Mouse (Mus musculus): ENCODE data around the gene Trio.
"Not testable (repeated sequence)": the region's sequence is repeated elsewhere in the genome, so short reads cannot be mapped to it uniquely, and the experiment has no call there.

Gene Trio

DNA sequence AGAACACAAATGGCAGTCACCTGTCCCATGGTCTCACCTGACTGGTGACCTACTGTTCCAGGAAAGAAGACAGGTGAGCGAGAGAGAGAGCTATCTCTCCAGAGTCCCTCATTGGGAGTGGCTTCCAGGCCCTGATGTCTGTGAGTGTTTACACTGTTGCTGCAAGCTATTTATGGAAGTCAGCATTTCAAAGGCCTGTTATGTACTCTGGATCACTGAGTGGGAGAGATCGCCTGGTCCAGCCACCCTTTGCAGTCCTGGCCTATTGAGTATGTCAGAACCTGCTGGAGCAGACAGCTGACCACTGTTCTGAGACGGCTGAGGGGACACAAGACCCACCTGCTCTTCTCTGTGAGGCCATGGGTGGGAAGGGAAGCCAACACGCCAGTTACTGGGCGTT lies 280.7 kb downstream of the Trio start:
- no peak for DNase-seq (ENCODE audit: inconsistent age in 2 of 2, low spot score in 1 of 2)

DNA sequence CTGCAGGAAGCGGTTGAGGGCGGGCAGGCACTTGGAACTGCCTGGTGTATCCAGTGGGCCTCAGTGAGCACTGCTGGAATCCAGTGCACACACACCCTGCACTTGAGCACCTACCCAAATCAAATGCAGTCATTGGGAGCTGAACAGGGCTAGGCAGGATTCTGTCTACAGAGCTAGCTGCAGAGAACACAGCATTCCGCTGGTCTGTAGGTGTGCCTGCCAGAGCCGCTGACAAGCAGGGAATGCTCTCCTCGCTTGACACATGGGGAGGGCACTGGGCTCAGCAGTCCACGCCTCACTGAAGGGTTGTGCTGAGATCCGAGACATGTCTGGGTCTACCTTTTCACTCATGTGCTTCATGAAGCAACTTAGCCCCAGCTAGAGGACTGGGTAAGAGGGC lies 285.6 kb downstream of the Trio start:
- DNase-seq (ENCODE audit: inconsistent age in 2 of 2, low spot score in 1 of 2) = no peak

DNA sequence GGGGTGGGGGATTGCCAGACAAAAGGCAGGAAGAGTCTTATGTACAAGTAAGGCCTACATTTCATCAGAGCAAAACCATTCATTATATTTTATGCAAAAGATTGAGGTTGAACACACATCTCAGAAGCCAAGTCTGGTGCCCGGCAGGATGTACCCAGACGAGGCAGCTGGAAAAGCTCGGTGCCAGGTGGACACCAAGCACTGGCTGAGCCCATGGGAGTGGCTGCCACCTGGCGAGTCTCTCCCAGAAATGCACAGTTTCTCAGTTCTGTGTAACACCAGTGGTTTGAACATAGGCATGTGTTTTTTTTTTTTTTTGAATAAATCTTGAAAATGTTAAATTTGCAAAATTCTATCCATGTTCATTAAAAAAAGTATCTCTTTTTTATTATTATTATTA lies 293.8 kb downstream of the Trio start:
- DNase-seq (ENCODE audit: inconsistent age in 2 of 2, low spot score in 1 of 2) = no peak

DNA sequence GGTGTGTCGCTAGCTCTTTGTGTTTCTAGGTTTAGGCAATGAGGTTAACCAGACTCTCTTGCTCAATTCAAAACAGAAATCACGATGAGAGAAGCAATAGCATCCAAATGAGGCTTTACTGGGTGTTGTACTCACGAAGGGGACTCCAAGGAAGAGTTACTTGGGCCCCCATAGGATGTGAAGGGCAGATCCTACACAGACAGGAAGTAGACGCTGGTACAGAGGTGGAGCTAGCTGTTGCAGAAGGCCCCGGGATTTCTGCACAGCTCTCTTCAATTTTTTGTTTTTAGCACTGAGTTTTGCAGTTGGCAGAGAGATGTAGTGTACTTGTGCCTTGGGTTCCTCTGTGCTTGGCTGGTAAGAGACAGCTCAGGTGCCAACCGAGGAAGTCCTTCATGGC lies 299.4 kb downstream of the Trio start:
- no peak for DNase-seq (ENCODE audit: inconsistent age in 2 of 2, low spot score in 1 of 2)

DNA sequence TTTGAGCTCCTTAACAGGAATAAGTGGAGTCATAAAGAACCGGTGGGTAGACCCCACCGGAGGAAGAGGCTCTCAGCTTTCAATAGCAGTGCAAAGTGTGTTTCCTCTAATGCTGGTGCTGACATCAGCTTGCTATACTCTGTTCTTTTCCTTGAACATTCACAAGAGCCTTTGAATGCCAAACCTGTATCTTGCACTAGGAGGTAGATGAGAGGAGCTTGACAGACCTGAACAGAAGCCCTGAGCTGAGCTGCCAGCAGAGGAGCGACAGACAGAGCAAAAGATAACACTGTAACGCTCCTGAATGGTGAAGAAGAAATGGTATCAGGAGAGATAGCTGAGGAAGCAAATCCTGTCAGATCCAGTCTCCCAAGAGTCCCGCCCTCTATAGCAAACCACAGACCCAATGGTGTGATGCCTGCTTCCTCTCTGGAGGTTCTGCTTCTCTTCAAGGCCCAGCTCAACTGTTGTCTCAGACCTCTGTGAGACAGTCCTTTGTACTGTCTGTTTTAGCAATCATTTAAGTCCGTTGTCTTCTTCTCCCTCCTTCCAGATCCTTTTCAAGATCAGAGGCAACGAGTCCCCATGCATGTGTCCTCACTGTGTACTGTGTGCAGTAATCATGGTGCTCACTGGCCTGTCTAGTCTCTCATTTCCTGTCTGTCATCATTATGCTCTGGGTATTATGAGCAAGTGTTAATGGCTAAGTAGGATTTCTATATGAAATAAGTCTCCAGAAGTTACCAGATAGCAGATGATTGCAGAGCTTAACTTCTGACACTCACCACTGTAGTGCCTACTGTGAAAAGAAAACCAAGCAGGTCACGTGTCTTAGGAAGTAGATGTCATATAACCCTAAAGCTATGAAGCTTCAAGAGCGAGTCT lies 300.6 kb downstream of the Trio start:
- DNase-seq (ENCODE audit: inconsistent age in 2 of 2, low spot score in 1 of 2) = no peak

DNA sequence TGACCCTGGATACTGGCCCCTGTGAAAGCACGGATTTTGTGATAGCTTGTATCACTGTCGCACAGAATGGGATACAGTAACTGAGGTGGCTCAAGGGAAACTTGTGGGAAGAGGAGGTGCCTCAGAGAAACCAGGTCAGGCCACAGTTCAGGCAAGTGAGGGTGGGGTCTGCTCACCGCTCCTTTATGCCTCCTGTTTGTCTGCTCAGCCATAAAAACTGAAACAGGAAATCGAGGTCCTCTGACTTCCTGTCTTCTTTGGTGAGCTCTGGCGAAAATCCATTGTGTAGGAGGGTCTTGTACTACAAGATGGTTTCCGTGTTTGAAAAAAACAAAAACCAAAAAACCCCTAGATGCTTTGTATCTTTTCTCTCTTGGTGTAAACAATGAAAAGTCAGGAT lies 301.4 kb downstream of the Trio start:
- no peak for DNase-seq (ENCODE audit: inconsistent age in 2 of 2, low spot score in 1 of 2)

DNA sequence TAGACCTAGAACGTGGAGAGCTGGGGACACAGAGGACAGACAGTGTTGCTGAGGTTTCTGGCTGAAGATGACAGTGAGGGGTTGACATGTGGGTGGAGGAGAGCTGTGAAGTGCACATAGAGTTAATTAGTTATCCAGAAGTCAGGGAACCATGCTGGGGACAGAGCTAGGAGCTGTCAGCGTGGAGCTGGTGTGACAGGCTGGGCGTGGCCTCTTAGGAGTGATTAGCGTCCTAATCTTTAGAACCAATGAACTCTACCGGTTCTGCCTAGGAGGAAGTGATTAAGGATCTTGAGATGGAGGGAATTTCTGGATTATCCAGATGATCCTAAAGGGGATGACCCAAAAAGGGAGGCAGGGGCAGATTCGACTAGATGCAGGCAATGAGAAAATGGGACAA lies 301.9 kb downstream of the Trio start:
- no peak for DNase-seq (ENCODE audit: inconsistent age in 2 of 2, low spot score in 1 of 2)

DNA sequence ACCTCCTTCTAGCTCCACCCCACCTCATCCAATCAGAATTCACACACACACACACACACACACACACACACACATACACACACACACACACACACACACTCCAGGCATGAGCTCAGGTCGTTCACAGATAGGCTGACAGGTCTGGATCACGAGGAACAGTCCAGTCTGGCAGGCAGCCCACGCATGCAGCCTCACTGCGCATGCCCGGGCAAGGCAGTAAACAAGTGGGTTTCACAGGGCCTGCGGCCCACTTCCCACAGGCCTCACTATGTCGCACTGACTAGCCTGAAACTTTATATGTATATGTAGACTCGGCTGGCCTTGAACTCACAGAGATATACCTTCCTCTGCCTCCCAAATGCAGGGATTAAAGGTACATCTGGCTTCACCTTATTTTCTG lies 305.4 kb downstream of the Trio start:
- not testable (repeated sequence) for DNase-seq (ENCODE audit: inconsistent age in 2 of 2, low spot score in 1 of 2)

DNA sequence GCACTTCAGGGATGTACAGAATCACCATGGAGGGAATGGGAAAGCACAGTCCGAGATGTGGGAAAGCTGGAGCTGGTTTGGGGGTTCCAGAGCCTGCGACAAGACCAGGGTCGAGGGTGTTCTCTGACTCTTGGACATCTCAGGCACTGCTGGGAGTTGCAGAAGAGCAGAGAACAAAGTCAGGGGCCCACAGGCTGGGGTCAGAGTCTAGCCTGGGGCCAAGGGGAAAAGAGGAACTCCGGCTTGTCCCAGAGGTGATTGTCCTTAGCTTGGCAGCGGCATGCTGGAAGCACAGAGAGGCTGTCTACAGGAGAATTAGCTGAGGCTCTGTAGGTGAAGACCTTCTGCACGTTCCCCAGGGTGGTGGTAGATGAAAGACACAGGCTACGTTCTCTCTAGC lies 307.0 kb downstream of the Trio start:
- DNase-seq (ENCODE audit: inconsistent age in 2 of 2, low spot score in 1 of 2) = no peak

DNA sequence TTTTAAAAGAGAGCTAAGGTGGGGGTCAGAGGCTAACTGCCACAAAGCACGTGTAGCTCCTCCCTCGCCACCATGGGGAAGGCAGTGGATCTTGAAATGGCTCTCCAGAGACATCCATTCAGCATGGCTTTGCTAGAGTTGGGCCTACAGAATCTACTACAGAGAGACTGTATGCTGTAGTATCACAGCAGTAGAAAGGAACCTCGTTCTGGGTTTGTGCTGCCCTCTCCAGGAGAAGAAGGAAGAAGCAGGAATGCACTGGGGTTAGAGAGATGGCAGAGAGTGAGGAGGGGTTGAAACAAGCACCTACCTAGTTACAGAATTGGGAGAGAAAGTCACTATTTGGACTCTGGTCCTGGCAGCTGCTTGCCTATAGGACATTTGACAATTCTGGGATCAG lies 310.3 kb downstream of the Trio start:
- peak in 1 of 2 experiments; percentile 76 for DNase-seq (ENCODE audit: inconsistent age in 2 of 2, low spot score in 1 of 2)

DNA sequence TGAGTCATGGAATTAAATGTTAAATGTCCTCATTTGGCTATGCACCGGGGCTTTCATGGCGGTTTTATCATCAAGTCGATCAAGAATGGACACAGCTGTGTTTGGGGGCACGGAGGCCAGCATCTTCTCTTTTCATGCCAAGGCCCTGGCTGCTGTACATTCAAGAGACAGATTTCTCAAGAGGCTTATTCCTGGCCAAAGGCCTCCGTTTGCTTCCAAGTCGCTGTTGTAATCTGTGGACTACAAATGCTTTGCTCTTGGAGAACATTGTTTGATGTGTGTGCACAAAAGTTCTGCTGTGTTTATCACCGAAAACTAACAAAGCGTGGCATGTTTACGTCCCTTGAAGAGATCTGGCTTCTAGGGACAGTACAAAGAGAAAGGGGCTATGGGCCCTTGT lies 314.9 kb downstream of the Trio start:
- DNase-seq (ENCODE audit: inconsistent age in 2 of 2, low spot score in 1 of 2) = peak in 1 of 2 experiments; percentile 47

DNA sequence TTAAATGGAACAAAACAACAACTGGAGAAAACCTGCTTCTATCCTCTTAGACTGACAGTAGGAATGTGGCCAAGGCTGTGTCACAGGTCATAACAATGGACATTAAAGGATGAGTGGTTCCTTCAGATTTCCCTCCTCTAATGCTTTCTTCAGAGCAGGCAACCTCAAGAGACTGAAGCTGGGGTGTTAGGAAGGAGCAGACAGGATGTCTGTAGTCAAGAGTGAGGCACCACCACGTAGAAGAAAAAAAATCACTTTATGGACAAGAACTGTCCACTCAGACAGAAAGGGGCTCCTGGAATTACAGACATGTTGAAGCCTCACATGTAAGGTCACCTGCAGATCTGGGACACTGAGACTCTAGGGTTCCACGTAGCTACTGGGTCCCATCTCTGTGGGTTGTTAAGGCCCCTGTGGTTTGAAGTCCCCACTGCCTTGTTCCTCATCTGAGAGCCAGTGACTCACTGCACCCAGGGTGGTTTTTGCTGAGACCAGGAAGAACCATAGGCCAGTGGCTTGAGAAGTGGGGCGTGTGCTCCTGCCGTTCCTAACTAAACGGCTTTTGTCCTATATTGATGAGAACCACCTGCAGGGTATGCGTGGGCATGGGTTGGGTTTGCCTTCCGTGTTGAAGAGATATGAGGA lies 316.6 kb downstream of the Trio start:
- peak in 1 of 2 experiments; percentile 22 for DNase-seq (ENCODE audit: inconsistent age in 2 of 2, low spot score in 1 of 2)

DNA sequence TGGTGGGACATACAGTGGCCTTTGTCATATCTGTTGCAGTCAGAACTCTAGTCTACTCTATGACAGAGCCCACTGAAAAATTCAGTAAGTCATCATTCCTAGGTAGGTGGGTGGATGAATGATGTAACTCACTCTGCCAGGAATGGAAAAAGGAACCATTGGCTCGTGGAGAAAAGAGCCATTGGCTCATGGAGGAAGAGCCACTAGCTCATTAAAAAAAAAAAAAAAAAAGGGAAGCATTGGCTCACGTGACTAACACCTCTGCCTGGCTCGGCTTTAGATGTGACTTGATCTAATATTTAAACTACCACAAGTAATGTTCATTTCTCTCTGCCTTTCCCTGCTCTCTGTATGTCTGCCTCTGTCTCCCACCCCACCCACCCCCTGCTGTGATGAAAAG lies 317.1 kb downstream of the Trio start:
- no peak for DNase-seq (ENCODE audit: inconsistent age in 2 of 2, low spot score in 1 of 2)

DNA sequence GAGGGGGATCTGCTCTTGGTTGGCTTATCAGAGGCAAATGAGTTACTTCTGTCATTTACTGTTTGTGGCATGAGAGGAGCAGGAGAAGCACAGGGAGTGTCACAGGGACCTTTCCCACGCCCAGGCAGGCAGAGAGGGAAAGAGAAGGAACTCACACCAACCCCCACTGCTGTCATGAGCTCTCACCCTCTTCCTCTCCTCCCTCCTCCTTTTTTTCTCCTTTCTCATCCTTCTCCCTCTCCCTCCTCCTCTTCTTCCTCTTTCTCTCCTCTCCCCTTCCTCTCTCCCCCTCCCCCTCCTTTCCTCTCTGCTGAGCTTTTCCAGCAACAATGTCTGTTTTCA lies 322.7 kb downstream of the Trio start:
- DNase-seq (ENCODE audit: inconsistent age in 2 of 2, low spot score in 1 of 2) = no peak

DNA sequence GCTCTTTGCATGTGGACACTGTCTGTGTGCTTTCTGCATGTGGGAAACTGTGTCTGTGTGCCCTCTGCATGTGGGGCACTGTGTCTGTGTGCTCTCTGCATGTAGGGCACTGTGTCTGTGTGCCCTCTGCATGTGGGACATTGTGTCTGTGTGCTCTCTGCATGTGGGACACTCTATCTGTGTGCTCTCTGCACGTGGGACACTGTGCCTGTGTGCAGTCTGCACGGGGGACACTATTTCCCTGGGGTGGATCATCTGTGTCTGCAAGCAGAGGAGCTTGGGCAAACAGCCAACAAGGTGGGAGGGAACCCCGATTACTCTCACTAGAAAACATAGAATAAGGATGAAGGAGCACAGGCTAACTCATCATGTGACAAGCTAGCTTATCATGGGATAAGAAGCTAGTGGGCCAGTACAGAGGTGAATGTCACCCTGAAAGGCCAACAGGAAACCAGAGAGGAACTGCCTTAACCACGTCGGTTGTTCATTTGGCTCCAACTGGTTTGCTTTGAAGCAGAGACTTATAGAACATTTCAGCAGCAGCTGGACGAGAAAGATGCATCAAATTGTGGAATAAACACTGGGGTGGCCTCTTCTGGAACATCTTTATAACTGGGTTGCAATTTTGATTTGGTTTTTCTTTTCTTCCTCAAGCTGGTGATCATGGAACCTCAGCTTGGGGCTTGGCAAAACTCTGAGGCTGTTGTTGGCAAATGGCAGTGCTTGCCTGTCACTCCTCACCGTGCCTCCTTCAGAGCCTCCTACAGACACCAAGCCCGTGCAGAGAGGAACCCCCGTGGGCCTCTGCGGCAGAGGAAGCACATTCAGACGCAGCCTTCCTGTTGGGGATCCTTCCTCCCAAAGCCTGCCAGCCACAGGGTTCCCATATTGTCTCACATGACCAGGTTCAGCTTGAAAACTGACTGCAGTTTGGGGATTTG lies 323.3 kb downstream of the Trio start:
- peak; percentile 24 to 41 for DNase-seq (ENCODE audit: inconsistent age in 2 of 2, low spot score in 1 of 2)

DNA sequence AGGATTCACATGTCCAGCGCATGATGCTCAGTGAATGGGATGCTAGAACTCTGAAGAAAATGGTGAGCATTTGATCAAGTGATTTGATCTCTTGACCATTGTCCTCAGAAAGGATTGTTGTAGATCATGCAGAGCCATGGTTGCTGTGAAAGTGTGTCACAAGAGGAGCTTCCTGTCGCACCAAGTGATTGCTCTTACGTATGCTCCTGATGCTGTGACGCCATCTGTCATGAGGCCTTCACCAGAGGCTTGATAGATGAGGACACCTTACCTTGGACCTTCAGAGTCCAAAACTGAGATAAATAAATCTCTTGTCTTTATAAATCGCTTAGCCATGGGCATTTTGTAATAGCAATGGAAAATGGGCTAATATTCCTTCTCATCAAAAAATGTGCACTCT lies 328.0 kb downstream of the Trio start:
- no peak for DNase-seq (ENCODE audit: inconsistent age in 2 of 2, low spot score in 1 of 2)

DNA sequence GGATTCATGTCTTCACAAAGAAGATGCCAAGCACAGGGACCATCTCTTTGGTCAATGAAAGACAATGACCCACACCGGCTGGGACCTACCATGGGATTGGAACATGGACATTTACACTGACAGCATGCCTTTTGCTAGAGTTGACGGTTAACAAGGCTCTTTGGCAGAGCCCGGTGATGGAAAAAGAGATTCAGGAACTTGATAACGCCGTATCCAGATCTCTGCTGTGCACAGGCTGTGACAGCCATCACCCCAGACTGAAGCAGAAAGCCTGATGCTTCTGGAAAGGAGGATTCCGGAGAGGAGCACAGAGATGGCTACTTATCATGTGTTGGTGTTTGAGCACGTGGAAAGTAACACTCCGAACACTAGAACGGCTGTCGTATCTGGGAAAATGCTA lies 332.4 kb downstream of the Trio start:
- no peak for DNase-seq (ENCODE audit: inconsistent age in 2 of 2, low spot score in 1 of 2)

DNA sequence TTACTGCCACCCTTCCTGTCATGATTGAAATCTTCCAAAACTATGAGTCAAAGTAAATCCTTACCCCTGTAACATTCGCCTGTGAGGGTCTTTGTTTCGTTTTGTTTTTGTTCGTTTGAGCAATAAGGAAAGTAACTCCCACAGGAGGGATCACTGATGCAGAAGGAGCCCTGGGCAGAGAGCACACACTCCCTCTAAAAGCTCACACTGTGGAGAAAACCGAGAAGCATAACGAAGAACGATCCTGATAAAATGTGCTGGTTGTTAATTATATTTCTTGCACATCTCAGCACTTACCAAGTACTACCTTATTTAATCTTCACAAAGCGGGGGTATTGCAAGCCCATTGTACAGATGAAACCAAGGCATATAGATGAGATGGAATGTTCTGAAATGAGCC lies 333.5 kb downstream of the Trio start:
- no peak for DNase-seq (ENCODE audit: inconsistent age in 2 of 2, low spot score in 1 of 2)

DNA sequence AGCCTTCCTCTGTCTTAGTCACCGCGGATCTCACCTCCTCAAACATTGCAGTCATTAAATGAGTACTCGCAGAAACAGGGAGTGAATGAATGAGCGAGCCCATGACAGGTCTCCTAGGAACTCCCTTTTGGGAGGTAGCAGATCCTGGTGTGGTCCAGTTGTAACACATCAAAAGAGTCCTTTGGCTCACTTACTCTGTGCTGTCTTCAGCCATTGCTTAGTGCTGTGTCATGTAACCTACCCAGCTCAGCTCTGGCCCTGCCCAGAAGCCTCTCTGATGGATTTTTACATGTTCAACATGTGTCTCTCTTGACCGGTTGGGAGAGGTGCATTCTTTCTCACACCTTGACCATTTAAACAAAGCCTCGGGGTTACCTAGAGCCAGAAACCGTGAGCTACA lies 334.4 kb downstream of the Trio start:
- DNase-seq (ENCODE audit: inconsistent age in 2 of 2, low spot score in 1 of 2) = no peak

DNA sequence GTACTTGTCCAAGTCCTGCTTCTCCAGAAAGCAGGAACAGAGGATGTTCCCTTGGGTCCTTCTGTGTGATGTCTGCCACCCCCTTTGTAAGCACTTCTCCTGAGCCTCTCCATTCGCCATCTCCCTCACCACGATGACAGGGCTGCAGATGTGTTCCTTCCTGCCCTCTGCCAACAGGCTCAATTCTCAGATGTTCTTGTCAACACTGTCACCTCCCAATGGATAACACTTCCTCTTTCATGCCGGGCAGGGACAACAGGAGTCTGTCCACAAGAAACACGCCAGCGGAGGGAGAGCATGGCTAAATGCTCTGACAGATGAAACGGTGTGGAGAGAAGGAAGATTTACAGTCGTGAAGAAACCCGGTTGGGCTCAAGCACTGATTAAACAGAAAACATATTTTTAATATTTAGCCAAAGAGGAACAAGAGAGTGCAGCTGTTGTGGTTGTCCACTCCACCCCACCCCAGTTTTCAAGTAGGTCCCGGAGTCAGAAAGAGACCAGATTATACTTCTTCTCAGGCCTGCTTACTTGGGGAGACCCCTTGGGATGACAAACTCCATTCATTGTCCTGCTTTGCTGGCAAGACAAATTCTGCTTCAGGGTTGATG lies 337.5 kb downstream of the Trio start:
- no peak for DNase-seq (ENCODE audit: inconsistent age in 2 of 2, low spot score in 1 of 2)

DNA sequence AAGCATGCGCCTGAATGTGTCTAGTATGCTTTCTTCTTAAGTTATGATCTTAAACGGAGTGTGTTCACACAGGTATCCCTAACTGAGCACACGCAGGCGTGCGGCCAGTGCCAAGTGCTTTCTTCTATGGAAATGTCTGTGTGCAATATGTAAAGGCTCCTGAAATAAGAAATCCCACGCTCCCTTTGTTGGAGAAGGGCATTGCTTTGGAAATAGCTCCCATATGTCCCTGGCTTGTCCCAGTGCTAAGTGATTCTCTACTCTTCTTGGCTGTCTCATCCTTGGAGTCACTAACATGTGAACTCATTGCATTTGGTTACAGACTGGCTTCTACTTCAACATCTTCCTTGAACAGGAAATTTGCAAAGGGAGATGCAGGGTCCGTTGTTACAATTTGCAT lies 340.8 kb downstream of the Trio start:
- no peak for DNase-seq (ENCODE audit: inconsistent age in 2 of 2, low spot score in 1 of 2)
